Mouse (Mus musculus) heart, embryonic 14.5 days (tissue): ENCODE results near the gene Serpina1e. TPM values are rescaled to one million over a fixed set of nuclear protein-coding genes. Genes with fewer than 3 reads are reported as not detected.

Experiments used
- ATAC-seq: fragments of 200-750 bp; cut with Nextera tagmentation; 2 replicates; pipeline ENCODE4 v1.8.0; 2017; ENCODE audit warnings: low read depth, moderate TSS enrichment; ENCODE audit not compliant: insufficient number of reproducible peaks, insufficient read depth, low FRiP score
- H3K27ac ChIP-seq, 2 experiments: fragments of 200-500 bp in 1 of 2; fragments of 300-500 bp in 1 of 2; sonication (generic) in 1 of 2; replicated peaks in 1 of 2; 2 replicates each; pipeline ENCODE4 v1.5.1; 2012 to 2014; ENCODE audit warnings: low read depth in 2 of 2, low read length in 2 of 2, control low read depth in 1 of 2, mild to moderate bottlenecking in 1 of 2, mixed read lengths in 1 of 2; ENCODE audit not compliant: control insufficient read depth in 1 of 2, insufficient read depth in 1 of 2
- H3K27me3 ChIP-seq: fragments of 300-500 bp; sonication (generic); 2 replicates; pipeline ENCODE4 v1.6.1; 2014; ENCODE audit warnings: mild to moderate bottlenecking, low read length, control low read depth; ENCODE audit not compliant: control insufficient read depth, insufficient read depth
- H3K36me3 ChIP-seq: fragments of 300-500 bp; sonication (generic); 2 replicates; pipeline ENCODE4 v1.6.1; 2014; ENCODE audit warnings: mild to moderate bottlenecking, control low read depth, low read length, mixed read lengths; ENCODE audit not compliant: control insufficient read depth, insufficient read depth
- H3K4me1 ChIP-seq, 2 experiments: fragments of 200-500 bp in 1 of 2; fragments of 300-500 bp in 1 of 2; sonication (generic) in 1 of 2; 2 replicates each; pipeline ENCODE4 v1.6.1; 2012 to 2014; ENCODE audit warnings: low read length in 2 of 2, control low read depth in 1 of 2, mixed read lengths in 1 of 2; ENCODE audit not compliant: control insufficient read depth in 2 of 2, insufficient read depth in 2 of 2
- H3K4me2 ChIP-seq: fragments of 300-500 bp; sonication (generic); 2 replicates; pipeline ENCODE4 v1.6.1; 2014; ENCODE audit warnings: mild to moderate bottlenecking, low read length
- H3K4me3 ChIP-seq, 2 experiments: fragments of 200-500 bp in 1 of 2; fragments of 300-500 bp in 1 of 2; sonication (generic) in 1 of 2; 2 replicates each; pipeline ENCODE4 v1.5.1; 2012 to 2014; ENCODE audit warnings: low read length in 2 of 2, mild to moderate bottlenecking in 2 of 2, control low read depth in 1 of 2, low read depth in 1 of 2, moderate library complexity in 1 of 2; ENCODE audit not compliant: control insufficient read depth in 1 of 2, insufficient read depth in 1 of 2
- H3K9ac ChIP-seq: fragments of 300-500 bp; sonication (generic); 2 replicates; pipeline ENCODE4 v1.6.1; 2014; ENCODE audit warnings: mild to moderate bottlenecking, low read length
- H3K9me3 ChIP-seq: fragments of 300-500 bp; sonication (generic); 2 replicates; pipeline ENCODE4 v1.6.1; 2016; ENCODE audit warnings: low read length, control low read depth; ENCODE audit not compliant: control insufficient read depth
- WGBS: fragments of 180-500 bp; shearing (Covaris S2); extraction: QIAGEN DNeasy Blood & Tissue Kit; methylation state at CpG from one replicate; pipeline ENCODE4 v1.1.7; 2014; 5-methylcytosine and 5-hydroxymethylcytosine counted together
- polyA plus RNA-seq: library from polyadenylated mRNA; unstranded; fragments of >200 nt; fragmentation: Nextera tagmentation; extraction: Ambion mirVana; gene quantifications from 2 replicates; pipeline ENCODE4 v1.2.1, GENCODE M21; 2014

Serpina1e gene
- polyA plus RNA-seq, 1 experiment from 2014 or later, result not detected

- no peaks in the 10 kb centered on the region for H3K4me1 ChIP-seq
- H3K27ac ChIP-seq, result no peak overlapping the region
- no peak overlapping the region for H3K4me3 ChIP-seq
- no peak for ATAC-seq
- no peaks in the 10 kb centered on the region for H3K9me3 ChIP-seq
- H3K4me2 ChIP-seq, result no peak overlapping the region
- H3K36me3 ChIP-seq, result no peaks in the 10 kb centered on the region
- peaks cover 28% of the 10 kb centered on the region for H3K27me3 ChIP-seq
- H3K9ac ChIP-seq, result no peak overlapping the region
- 31% methylated on average over 5 of the region's 5 CpGs for WGBS
Measured at GRCm38 (mm10) chr12:103995292-103996072, 36.7 kb upstream of the Serpina1e start.

- WGBS, result 48% methylated on average over 7 of the region's 7 CpGs
- no peak overlapping the region for H3K9ac ChIP-seq
- no peak overlapping the region for H3K27ac ChIP-seq
- peaks cover 26% of the 10 kb centered on the region; the same call in 1 of the 2 replicates for H3K27me3 ChIP-seq
- ATAC-seq, result no peak
- H3K4me3 ChIP-seq, result no peak overlapping the region
- no peaks in the 10 kb centered on the region for H3K4me1 ChIP-seq
- H3K4me2 ChIP-seq, result no peak overlapping the region
- no peaks in the 10 kb centered on the region for H3K9me3 ChIP-seq
- H3K36me3 ChIP-seq, result no peaks in the 10 kb centered on the region
Measured at GRCm38 (mm10) chr12:103992945-103993344, 34.2 kb upstream of the Serpina1e start.

GRCm38 (mm10) chr12:103989857-103990256 is 31.1 kb upstream of the Serpina1e start, which contains the start of gene Serpina11:
Serpina11 (minus strand) TSS chr12:103989957.
- Histone ChIP-seq H3K4me2 (no peak within 1 kb of the TSS), H3K27me3 (peaks cover 16% of the 10 kb centered on the region; the same call in 1 of the 2 replicates), H3K36me3 (no peaks in the 10 kb centered on the region), H3K4me1 (no peaks in the 10 kb centered on the region; a peak in 1 of 4 replicates), H3K27ac (no peak within 1 kb of the TSS), H3K4me3 (no peak within 1 kb of the TSS), H3K9me3 (no peaks in the 10 kb centered on the region), H3K9ac (no peak within 1 kb of the TSS)
- ATAC-seq, result no peak
- WGBS, result 82% methylated on average over 6 of the region's 6 CpGs

- H3K9ac ChIP-seq, result no peak overlapping the region
- 66% methylated on average over 2 of the region's 2 CpGs for WGBS
- no peaks in the 10 kb centered on the region for H3K36me3 ChIP-seq
- H3K27ac ChIP-seq, result no peak overlapping the region
- no peak overlapping the region for H3K4me2 ChIP-seq
- H3K9me3 ChIP-seq, result no peaks in the 10 kb centered on the region
- no peaks in the 10 kb centered on the region; a peak in 1 of 4 replicates for H3K4me1 ChIP-seq
- no peak overlapping the region for H3K4me3 ChIP-seq
- peaks cover 12% of the 10 kb centered on the region; the same call in 1 of the 2 replicates for H3K27me3 ChIP-seq
- no peak for ATAC-seq
Measured at GRCm38 (mm10) chr12:103989514-103989767, 30.7 kb upstream of the Serpina1e start.

- no peaks in the 10 kb centered on the region for H3K36me3 ChIP-seq
- H3K4me1 ChIP-seq, result no peaks in the 10 kb centered on the region; a peak in 1 of 4 replicates
- no peak for ATAC-seq
- 0 out of 2 replicates have a peak, but pooled peaks cover 12% of the 10 kb centered on the region for H3K27me3 ChIP-seq
- H3K9me3 ChIP-seq, result no peaks in the 10 kb centered on the region
- WGBS, result 49% methylated on average over 14 of the region's 14 CpGs
- H3K9ac ChIP-seq, result no peak overlapping the region
- H3K4me3 ChIP-seq, result no peak overlapping the region
- no peak overlapping the region for H3K4me2 ChIP-seq
- no peak overlapping the region for H3K27ac ChIP-seq
Measured at GRCm38 (mm10) chr12:103988754-103989513, 30.2 kb upstream of the Serpina1e start.

GRCm38 (mm10) chr12:103985868-103986267 is 27.1 kb upstream of the Serpina1e start:
- no peak overlapping the region for H3K9ac ChIP-seq
- no peak overlapping the region for H3K27ac ChIP-seq
- no peaks in the 10 kb centered on the region; a peak in 1 of 4 replicates for H3K4me1 ChIP-seq
- no peak overlapping the region for H3K4me3 ChIP-seq
- no peaks in the 10 kb centered on the region for H3K36me3 ChIP-seq
- WGBS, result 58% methylated on average over 5 of the region's 5 CpGs
- H3K27me3 ChIP-seq, result 0 out of 2 replicates have a peak, but pooled peaks cover 4% of the 10 kb centered on the region
- no peaks in the 10 kb centered on the region for H3K9me3 ChIP-seq
- ATAC-seq, result no peak
- H3K4me2 ChIP-seq, result no peak overlapping the region

GRCm38 (mm10) chr12:103984935-103985334 is 26.2 kb upstream of the Serpina1e start:
- no peaks in the 10 kb centered on the region; a peak in 1 of 4 replicates for H3K4me1 ChIP-seq
- WGBS, result 60% methylated on average over 4 of the region's 4 CpGs
- H3K9ac ChIP-seq, result no peak overlapping the region
- H3K9me3 ChIP-seq, result no peaks in the 10 kb centered on the region
- 0 out of 2 replicates have a peak, but pooled peaks cover 4% of the 10 kb centered on the region for H3K27me3 ChIP-seq
- H3K36me3 ChIP-seq, result no peaks in the 10 kb centered on the region
- H3K4me2 ChIP-seq, result no peak overlapping the region
- ATAC-seq, result no peak
- H3K27ac ChIP-seq, result no peak overlapping the region
- no peak overlapping the region for H3K4me3 ChIP-seq
